Mouse (Mus musculus) gonadal fat pad, adult 2 months (tissue): ENCODE results near the gene Shroom3. TPM values are rescaled to one million over a fixed set of nuclear protein-coding genes. Genes with fewer than 3 reads are reported as not detected.

Experiments used
- DNase-seq: peaks from one replicate; pipeline ENCODE4 v3.0.0-alpha.2; 2012; ENCODE audit warnings: low read depth
- polyA plus RNA-seq: library from polyadenylated mRNA; depleted of rRNA; stranded (reverse); fragments of >200 nt; gene quantifications from 2 replicates; pipeline ENCODE4 v1.2.3, GENCODE M21; 2012

Gene Shroom3
- polyA plus RNA-seq, 1 experiment = 24.9 TPM

DNA sequence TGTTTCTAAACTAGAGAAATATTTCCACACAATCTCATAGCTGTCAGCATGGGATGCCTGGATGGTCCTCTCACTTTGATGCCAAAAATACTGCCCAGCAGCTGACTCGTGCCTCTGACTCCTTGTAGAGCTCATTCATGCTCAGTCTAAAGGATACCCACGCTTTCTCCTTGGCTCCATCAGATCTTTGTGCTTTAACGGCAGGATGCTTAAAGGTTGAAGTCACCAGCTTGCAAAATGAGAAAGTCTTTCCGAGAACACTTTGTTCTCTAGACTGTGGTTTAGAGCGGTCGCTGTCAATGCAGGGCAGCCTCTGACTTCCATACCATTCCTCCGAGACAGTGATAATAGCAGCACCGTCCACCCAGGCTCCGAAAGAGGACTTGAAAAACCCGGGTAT is 249.8 kb downstream of the Shroom3 start:
- no peak for DNase-seq

DNA sequence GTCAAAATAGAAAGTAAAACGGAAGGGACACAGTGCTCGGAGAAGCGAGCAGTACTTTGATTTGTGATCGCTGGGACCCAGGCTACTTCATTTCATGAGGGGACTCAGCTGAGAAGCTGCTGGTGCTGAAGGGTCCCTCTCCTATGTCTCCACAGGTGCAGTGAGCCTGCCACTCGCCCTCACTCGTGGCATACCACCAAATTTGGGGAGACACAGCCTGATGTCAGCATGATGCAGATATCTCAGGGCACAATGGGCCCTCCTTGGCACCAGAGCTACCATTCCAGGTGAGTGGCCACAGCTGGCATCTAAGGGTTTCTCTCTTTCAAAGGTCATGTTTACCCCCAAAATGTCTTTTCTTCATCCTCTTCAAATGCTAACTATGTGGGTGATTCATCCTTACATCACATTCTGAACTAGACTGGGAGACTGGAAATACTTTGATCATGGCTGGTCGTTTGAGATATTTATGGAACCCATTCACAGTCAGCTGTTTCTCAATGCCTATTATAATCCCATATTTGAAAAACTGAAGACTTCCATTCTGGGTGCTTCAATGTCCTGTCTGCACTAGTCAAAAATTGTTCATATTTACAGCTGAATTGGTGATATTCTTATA is 250.5 kb downstream of the Shroom3 start:
- DNase-seq = no peak

DNA sequence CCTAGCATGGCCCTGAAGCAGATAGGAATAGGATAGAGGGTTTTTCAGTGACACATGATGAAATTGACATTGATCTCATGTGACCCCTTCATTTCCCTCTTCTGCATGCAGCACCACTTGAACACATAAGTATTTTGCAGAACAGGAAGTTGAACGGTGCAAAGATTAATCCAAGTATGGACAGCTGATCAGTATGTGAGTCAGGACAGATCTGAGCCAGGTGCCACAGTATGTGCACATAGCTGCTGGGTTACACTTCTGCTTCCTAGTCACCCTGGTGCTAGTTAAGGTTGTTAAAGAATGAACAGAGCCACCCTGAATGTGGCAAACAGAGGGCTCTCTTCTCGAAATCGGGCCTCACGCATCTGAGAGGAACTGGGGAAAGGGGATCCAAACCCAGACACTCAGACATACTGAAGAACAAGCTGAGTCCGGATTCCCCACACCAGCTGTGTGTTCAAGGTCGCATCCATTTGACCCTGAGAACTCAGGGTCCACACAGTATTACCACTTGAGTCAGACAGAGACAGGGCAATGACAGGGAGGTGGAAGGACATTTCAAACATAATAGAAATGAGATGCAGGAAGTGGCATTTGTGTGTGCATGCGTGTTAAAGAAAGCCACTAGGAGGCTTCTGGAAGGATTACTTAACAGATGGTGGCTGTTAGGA is 251.2 kb downstream of the Shroom3 start:
- DNase-seq = no peak

DNA sequence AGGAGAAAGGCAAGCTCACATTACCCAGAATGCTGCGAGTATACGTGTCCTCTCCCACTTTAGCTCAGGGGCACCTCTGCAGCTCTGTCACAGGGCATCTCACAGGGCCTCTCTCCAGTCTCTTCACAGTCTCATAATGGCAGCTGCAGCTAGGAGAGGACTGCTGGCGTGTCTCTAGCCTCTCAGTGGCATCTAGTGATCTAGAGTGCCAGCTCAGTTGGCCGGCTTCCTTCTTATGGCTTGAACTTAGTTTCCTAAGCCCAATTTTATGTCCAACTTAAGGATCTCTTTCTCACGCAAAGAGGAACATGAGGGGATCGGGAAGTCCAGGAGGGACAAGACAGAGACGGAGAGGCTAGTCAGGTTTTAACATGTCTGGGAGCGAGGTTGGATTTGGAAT is 252.6 kb downstream of the Shroom3 start:
- no peak for DNase-seq

DNA sequence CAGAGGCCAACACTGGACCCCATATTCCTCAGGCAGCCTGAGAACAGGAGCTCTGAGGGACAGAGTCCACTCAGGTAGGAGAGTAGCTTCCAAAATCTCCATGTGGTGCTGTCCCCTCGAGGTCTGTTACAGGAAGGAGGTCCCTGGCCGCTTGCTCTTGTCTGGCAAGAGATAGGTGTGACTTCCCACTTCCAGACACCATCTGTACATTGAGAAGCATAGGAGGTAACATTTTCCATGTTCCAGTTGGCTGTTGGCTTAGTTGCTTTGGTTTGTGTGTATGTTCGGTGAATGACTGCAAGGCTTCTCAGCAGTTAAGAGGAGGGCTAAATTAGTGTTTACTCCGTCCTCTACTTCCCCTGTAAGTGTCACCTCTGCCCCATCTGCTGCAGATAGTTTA is 254.5 kb downstream of the Shroom3 start:
- no peak for DNase-seq

DNA sequence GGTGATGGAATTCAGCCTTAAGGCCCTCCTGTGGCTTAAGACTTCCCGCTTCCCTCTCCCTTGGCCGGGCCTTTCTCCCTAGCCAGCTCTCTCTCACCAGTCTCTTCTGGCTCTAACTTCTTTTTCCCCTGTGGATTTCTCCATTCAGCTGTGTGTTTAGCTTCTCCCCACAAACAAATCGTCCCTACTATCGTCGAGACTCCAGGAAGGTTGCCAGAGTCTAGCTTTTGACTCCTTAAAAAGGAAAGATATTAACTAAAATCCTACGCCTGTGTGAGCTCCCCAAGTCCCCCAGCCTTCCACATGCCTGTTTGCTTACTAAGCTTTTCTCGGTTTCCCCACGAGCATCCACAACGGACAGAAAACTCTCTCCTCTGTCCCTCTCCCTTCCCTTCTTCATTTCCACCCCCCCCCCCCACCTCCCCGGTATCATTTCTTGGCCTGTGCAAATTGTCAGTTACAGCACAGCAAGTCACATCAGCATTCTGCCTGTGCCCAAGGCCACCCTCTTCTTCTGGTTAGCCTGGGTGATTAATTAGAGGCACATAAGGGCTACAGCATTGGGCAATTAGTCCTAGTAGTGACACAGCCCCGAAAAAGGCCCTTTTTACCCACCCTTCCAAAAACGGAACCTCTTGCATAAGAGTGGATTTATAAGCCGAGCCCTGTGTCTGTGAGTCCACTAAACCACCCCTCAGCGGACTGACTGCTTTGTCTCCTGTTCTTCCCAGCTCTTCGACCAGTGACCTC is 256.2 kb downstream of the Shroom3 start:
- DNase-seq = no peak

DNA sequence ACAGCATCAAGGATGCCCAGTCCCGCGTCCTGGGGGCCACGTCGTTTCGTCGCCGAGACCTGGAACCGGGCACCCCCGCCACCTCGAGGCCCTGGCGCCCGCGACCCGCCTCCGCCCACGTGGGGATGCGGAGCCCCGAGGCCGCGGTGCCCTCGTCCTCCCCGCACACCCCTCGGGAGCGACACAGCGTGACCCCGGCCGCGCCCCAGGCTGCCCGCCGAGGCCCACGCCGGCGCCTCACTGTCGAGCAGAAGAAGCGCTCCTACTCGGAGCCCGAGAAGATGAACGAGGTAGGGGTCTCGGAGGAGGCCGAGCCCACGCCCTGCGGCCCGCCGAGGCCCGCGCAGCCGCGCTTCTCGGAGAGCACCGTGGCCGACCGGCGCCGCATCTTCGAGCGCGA is 258.9 kb downstream of the Shroom3 start:
- DNase-seq = no peak

DNA sequence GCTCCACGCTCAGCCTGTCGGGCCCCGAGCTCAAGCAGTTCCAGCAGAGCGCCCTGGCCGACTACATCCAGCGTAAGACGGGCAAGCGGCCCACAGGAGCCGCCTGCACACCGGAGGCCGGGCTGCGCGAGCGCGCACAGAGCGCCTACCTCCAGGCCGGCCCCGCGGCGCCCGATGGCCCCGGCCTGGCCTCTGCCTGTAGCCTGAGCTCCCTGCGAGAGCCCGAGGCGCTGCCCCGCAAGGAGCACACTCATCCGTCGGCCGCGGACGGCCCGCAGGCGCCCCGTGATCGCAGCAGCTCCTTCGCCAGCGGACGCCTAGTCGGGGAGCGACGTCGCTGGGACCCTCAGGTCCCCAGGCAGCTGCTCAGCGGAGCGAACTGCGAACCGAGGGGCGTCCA is 259.3 kb downstream of the Shroom3 start:
- DNase-seq = no peak

DNA sequence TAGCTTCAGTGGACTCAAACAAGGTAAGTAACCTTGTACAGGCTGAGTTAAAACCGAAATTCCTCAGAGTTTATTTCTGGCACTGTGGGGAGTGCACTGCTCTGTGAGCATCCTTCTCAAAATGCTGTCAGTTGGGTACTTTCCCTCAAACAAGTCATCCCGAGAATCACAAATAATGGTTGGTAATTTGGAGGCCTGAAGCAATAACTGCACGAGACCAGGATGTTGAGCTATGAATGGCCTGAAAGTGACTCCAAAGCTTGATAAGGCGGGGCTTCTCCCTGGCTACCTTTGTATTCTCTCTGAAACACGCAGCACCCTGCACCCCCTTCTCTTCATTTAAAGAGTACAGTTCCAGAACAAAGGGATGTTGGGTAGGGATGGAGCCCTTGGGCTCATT is 261.6 kb downstream of the Shroom3 start:
- DNase-seq = no peak

DNA sequence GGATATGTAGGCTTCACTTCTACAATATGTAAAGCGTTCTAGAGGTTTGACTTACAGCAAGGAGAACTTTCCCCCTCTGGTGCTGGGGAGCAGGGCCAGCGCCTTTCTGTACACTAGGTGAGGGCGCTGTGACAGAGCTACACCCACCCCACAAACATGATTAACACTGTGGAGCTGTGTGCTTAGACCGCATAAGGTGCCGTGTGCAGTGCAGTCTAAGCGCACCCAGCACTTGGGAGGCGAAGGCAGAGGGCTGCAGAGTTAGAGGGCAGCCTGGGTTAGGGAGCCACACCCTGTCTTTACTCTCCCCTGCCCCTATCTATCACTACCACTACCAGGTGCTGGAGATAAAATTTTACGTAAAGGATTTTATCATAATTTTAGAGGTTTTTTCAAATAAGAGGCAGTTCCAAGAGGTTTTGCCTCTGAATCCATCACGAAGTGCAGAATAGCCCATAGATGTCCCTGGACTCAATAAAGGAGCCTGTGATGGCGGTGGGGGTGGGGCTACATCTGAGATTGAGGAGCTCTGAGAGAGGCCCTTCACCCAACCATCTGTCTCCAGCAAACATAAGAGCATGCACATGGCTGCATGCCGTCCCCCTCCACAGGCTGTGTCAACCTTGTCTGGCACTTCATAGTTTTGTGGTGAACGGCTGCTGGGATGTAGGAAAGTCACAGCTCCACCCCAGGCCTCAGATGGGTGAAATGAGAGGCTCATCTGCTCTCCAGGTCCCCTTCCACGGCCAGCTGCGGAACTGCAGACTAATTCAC is 265.9 kb downstream of the Shroom3 start:
- no peak for DNase-seq

DNA sequence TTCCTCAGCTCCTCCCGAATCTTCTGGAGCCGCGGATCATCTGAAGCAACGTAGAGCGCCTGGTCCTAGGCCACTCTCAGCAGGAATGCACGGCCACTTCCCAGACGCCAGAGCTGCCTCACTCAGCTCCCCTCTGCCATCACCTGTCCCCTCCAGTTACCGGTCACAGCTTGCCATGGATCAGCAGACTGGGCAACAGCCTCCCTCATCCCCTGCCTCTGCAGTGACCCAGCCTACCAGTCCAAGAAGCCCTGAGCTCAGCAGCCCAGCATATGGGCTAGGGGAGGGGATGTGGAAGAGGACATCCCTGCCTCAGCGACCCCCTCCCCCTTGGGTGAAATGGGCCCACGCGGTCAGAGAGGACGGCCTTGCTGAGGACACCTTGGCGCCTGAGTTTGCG is 267.3 kb downstream of the Shroom3 start:
- no peak for DNase-seq

DNA sequence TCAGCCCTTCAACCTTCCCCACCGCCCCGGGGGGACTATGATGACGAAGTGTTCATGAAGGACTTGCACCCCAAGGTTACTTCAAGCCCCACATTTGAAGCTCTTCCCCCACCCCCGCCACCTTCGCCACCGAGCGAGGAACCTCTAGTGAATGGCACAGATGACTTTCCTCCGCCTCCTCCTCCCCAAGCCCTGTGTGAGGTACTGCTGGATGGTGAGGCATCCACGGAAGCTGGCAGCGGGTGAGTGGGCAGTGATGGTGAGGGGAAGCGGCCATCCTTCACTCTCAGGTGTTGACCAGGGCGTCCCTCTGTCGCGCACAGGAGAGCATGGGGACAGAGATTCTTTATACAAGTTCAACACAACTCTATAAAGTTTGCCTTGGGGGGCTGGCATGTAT is 267.8 kb downstream of the Shroom3 start:
- no peak for DNase-seq

DNA sequence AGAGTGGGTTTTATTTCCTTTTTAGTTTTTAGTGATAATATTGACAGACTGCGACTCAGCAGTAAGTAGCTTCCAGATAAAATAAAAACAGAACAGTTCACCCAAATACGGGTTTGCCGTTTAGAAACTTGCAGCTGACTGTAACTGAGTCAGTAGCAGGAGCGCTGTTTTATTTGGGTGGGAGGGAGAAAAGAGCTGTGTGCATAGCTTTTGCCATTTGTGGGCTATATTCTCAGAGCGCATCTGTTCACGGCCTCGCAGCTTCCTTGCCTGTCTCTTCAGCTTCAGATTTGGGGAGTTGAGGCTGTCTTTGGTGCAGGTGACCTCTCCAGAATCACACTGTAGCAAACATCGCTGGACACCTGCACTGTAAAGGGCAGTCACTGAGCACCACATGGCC is 270.6 kb downstream of the Shroom3 start:
- DNase-seq = no peak

DNA sequence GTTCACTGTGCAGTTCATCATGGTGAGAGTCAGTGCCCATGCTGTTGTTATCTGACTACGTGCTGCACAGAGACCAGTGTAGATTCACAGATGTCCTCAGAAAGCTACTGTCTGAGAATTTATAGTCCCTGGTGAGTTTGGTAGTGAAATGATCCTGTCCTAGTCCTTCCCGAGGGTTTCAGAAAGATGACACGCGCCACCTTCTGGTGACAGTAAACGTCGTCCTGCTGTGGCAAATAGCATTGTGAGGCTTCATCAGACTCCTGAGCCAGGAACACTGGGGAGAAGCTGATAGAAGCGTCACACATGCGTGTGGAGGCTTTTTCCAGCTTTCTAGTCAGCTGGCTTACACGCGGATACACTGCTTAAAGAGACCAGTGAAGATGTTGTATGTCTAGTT is 271.1 kb downstream of the Shroom3 start:
- DNase-seq = no peak

DNA sequence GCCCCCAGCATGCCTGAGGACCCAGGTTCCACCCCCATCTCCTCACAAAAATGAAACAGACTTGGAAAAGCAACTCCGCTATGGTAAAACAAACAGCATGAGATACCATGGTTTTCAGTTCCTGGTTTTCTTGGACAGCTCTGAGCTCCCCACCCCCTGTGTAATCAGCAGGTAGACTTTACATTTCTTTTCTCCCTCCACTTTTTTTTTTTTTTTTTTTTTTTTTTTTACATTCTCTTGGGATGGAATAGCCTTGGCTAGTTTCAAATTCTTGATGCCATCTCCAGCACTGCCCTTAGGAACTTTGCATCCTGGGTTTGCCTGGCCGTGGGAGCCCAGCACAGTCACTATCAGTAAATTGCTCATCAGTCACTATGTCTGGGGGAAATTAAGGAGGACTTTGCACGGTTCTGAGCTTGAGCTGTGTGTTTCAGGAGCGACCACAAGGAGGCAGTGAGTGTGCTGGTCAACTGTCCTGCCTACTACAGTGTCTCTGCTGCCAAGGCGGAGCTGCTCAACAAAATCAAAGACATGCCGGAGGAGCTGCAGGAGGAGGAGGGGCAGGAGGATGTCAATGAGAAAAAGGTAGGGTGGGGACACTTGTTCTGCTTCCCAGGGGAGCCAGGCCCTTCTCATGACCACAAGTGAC is 271.7 kb downstream of the Shroom3 start:
- no peak for DNase-seq

DNA sequence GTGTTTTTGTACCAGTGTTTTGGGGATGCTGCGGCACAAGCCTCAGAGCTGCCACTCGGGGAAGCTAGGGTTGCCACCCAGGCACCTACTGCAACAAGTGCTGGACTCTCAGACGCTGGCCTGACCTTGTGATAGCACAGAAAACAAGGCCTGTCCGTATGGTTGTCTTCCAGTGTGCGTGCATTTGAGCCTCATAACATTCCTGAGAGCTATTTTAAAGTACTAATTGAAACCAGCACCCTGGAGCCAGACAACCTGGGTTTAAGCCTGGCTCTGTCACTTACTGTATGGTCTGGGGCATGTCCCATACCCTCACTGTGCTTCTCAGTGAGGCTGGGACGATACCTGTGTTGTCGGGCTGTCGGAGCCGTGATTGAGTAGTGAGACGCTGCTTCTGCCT is 276.1 kb downstream of the Shroom3 start:
- no peak for DNase-seq

DNA sequence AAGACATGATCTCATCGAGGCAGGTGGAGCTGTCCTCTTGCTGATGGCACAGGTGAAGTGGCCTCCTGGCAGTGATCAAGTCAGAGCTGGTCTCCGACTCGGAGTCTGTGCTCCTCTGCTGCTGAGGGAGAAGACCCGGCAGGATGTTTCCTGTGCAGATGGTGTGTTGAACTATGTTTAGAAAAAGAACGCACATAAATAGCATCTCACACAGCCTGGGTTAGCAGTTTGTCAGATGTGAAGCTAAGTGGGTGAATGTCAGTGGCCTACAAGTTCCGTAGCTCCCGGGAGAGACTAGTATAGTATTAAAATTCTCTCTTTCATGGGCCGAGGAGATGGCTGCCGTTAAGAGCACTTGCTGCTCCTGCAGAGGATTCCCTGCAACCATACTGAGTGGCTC is 276.5 kb downstream of the Shroom3 start:
- DNase-seq = no peak

DNA sequence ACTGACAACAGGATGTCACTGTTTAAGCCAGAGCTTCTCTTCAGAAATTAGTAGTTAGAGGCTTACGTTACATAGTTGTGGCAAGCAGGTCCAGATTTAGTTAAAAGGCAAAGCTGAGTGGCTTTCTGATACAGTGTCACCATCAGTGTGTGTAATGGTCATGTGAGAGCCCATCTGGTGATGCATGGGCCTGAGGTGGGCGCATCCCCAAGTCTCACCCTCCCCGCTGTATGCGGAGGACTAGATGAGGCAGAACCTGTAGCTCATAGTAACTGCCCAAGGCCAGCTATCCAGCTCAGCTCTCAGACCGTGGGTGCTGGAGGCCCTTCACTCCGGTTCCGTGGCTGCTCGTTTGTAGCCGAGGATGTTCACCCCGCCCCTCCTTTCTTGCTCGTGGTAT is 278.1 kb downstream of the Shroom3 start:
- DNase-seq = no peak

DNA sequence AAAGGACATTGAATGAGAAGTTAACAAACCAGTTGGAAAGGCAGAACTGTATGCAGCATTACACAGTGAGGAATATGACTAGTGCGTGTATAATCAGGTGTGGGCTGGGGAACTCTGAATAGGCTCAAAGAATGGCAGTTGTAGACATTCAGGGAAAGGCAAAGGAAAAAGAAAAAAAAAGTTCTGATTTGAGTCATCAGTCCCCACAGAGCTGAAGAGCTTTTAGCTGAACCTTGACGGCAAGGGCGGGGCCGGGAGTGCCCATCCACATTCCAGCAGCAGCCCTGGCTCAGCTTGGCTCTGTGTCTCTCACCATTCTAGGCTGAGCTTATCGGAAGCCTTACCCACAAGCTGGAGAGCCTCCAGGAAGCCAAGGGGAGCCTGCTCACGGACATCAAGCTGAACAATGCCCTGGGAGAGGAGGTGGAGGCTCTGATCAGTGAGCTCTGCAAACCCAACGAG is 278.6 kb downstream of the Shroom3 start:
- DNase-seq = no peak

DNA sequence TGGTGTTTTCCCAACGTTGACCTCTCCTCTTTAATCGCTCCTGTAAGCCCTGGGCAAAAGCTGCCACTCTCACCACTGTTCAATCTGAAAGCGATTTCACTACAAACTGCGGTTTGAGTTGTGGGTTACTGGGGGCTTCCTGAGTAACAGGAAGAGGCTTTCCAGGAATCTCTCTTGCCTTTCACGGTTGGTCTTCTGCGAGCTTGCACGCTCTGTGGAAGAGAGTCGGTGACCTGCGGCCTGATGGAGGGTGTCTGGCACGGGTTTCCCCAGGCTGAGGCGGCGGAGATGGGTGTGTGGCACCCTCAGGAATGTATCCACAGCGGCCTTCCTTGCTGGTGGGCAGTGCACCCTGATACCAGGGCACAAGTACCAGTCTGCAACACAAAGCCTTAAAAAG is 281.5 kb downstream of the Shroom3 start:
- DNase-seq = no peak

DNA sequence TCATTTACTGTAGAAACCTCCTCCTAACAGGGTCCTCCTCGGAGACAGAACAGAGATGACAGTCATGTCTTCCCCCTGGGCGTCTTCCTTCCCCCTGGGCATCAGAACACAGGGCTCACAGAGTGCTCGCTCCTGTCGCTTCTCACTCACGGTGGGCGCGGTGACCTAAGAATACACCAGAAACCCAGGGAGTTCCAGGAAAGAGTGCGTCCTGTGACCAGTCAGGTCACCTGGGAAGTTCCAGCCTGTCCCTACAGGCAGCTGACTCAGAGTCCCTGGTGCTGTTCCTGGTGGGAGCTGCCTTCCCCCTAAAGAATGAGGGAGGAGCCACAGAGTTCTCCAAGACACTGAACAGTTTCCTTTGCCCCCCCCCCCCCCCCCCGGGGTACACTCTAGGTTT is 283.9 kb downstream of the Shroom3 start:
- DNase-seq = no peak

DNA sequence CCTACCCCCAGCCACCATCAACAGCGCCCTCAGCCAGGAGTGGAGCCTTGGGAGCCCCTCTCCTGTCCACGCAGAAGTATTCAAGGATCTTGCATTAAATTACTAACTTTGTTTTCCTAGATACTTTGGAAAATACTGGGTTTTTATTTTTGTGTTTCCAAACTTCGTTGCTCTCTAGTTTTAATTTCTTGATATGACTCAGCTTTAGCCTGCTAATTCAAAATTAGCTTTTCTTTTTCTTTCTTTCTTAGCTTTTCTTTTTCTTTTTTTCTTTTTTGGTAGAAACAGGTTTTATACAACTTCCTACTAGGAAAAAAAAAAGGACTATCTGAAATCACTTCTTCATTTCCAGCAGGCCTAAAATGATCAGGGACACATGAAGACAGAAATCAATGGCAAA is 284.7 kb downstream of the Shroom3 start:
- DNase-seq = no peak
